Mouse (Mus musculus) right cerebral cortex, postnatal 36 days (tissue): ENCODE measurements around the gene Olfr376.

Source experiments
- DNase-seq, 2 experiments: peaks; one replicate each; pipeline ENCODE4 v3.0.0; 2022; ENCODE audit warnings: low spot score in 2 of 2, mixed read lengths in 1 of 2

Olfr376 gene

DNA sequence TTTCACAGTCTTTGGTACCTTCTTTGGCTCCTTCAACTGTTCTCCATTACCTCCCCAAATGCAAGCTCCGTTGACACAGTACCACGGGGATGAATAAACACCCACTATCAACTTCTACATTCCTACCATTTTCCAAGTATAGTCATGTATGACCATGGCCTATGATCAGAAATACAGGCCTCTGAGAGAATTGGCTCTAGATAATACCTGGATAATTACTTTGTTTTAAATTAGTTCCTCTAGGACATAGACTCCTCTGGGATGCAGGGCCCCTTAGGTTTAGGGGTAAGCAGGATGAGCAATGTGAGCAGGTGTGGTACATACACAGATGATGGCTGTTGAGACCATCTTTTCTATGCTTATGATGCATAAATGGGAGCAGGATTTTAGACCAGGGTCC, at the start of gene Olfr376:
TSS of gene Olfr376 (plus strand) at position 301 of the 400 bp plus-strand sequence.
- DNase-seq: no peak

DNA sequence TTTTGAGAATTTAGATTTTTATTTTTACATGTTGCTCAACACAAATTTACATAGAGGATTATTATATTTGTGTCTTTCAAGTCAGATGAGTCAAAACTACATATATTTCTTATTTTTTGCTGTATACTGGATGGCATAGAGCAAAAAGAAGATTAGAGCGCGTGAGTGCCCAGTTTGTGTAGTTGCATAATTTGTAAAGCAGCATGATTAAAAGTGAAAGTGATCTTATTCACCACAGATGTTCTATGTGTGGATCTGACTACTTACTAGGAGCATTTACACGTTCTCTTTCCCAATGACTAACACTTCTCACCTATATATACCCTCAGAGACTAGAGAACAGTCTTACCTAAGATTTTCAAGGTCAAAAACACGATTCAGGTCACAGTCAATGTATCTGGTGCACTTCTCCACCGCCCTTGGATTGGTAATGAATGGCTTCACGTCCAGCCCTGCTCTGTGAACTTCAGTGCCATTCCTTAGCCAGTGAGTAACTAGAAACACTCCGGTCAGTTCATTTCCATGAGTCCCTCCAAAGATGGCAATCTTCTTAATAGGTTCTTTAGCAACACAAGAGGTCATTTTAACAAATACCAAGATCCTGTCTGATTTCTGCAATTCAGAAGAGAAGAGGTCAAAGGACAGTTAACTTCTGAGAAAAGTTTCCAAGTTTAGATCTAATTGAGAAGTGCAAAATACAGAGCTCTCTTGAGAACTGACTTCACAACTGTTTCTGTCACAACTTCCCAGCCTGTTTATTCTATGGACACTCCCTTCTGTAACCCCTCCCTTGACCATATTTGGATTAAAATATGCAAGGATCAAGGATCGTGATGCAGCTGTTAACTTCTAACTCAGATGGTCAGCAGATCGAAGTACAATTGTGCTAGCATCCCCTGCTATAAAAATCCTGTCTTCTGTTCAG, 46.9 kb upstream of the Olfr376 start:
- no peak for DNase-seq

GRCm38 (mm10) chr11:73326485-73326886, 44.6 kb upstream of the Olfr376 start:
- no peak for DNase-seq

- DNase-seq: peak in 1 of 2 experiments; percentile 6
Measured at GRCm38 (mm10) chr11:73327361-73327760, 43.7 kb upstream of the Olfr376 start.

- no peak for DNase-seq
Measured at GRCm38 (mm10) chr11:73329442-73329841, 41.6 kb upstream of the Olfr376 start, which contains the start of the genes Aspa, Gm49340 and Spata22. TSS of gene Aspa (minus strand) at chr11:73329596. TSS of gene Gm49340 (plus strand) at chr11:73329741. TSS of gene Spata22 (plus strand) at chr11:73329741.

DNA sequence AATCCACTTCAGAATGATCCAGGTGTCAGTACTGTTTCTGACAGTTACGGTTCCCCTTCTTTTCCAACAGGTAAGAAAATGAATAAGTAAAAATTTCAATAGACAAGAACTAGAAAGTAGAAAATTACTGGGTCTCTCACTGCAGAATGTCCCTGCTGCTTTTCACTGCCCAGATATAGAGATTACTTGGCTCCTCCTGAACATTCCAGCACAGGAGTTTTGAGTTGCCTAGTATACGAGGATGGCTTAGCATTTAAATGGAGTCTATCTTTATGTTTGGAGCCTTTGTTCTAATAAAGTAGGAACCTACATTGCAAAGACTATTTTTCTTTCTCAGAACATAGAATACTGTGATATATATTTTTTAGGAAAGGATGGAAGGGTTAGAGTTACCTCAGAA, 37.7 kb upstream of the Olfr376 start:
- no peak for DNase-seq

DNA sequence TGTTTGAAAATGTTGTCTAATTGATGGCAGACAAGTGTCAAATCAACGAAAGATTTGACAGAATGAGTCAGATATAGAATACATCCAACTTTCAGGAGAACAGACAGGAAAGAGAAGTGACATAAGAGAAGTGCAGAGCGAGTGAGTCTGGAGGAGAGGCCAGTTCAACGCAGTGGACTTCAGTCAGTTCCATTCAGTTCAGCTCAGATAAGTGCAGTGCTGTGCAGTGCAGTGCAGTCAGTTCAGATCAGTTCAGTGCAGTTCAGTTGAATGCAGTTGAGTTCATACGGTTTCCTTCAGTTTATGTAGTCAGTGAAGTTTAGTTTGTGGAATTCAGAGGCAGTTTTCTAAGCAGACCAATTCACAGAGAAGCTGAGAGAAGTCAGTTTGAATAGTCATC, 34.1 kb upstream of the Olfr376 start:
- DNase-seq: no peak

DNA sequence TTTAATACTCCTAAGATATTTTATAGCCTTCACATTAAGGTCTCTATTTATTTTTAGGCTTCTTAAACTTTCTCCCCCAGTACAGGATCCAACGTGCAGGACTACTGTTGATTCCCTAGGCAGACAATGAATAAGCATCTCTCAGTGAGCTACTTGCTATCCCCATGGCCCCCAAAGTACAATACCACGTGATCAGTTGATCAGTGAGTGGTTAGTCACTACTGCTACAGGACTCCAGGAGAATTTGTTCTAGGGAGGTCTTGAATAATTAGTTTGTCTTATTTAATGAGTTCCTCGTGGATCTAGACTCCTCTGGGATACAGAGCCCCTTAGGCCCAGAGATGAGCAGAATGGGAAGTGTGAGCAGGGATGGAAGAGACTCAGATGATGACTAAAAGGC, 20.6 kb upstream of the Olfr376 start, which contains the start of gene Olfr20:
TSS of gene Olfr20 (plus strand) at position 301 of the 400 bp plus-strand sequence.
- no peak for DNase-seq

DNA sequence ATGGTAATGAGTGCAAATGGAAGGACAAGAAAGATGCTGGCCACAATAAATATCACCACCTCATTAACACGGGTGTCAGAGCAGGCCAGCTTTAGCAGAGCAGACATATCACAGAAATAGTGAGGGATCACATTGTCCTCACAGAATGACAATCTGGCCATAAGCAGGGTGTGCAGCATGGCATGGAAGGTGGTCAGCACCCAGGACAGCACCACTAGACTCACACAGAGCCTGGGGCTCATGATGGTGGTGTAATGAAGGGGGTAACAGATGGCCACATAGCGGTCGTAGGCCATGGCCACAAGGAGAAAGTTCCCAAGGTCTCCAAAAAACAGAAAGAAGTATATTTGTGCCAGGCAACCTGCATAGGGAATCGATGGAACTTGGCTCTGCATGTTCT, 24.3 kb downstream of the Olfr376 start:
- DNase-seq: no peak

- DNase-seq: no peak
Measured at GRCm38 (mm10) chr11:73399514-73399913, 28.5 kb downstream of the Olfr376 start, which contains the start of gene Olfr1. TSS of gene Olfr1 (minus strand) at chr11:73399614.
